Mouse (Mus musculus) adrenal gland, adult (tissue): ENCODE data around the gene Pde4d.

Source experiments
- DNase-seq, 2 experiments: peaks; one replicate each; pipeline ENCODE4 v3.0.0; 2022 to 2023; ENCODE audit warnings: low spot score in 1 of 2; ENCODE audit not compliant: inconsistent age in 2 of 2

Pde4d gene

DNA sequence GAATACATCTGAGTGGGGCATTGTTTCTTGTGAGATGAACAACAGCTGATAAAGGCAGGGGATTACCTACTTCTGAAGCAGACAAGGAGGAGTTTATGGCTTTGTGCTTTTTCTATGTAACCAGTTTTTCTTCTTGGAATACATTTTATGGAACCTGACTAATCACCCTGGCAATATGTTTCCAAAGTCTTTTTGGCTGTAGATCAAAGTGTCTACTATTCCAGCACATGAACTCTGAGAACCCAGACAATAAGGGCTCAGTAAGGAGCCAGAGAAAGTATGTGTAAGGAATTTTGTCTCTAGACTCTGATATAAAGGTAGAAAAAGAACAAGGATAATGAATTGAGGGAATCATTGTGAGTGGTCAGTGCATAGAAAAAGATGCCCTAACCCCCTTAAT lies 40.1 kb downstream of the Pde4d start:
- DNase-seq, result no peak

DNA sequence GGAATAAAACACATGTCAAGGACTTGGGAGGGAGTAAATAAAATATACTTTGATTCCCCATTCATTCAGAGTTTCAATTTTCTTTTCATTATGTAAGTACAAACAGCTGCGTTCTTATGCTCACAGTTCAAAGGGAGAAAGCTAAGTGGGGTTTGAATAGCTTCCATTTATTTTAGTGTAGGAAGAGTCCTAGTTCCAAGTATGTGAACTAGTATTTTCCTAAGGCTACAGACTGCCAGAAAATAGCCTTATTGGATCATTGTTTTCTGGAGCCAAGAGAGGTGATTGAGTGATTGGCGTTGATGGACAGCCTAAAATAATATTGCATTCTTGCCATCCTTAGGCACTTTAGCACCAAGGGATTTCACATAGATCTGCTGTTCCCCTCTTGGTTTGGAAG lies 41.1 kb downstream of the Pde4d start:
- no peak for DNase-seq

DNA sequence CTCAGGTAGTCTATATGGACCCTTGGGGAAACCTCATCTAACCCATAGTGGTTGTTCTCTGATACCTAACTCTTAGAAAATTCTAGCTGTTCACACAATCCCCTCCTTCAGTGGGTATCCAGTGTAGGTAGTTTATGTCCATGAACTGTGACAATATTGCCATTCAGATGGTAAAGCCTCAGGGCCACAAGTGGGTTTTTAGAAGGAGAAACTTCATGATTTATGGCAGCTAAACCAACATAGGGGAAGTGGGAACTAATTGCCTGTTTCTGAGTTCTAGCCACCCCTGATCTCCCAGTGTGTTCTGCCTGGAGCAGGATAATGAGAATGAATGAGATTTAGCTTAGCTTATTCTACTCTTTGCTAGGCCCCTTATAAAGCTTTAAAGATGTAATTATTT lies 43.1 kb downstream of the Pde4d start:
- no peak for DNase-seq

DNA sequence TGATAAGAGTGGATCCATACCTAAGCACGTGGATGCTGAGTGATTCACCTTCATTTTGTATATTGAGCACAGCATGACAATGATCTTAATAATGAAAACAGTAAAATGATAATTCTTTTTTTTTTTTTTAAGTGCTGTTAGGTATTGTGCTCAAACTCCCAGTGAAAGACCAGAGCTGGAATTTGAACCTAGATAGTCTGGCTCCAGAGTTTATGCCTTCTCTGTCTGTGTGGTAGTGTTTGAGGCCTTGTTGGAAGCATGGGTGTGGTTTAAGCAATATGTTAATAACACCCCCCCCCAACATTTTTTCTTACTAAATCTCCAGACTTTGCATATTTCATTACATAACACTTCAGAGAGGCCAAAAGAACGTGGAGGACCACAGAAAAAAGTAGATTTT lies 44.6 kb downstream of the Pde4d start:
- DNase-seq, result no peak

DNA sequence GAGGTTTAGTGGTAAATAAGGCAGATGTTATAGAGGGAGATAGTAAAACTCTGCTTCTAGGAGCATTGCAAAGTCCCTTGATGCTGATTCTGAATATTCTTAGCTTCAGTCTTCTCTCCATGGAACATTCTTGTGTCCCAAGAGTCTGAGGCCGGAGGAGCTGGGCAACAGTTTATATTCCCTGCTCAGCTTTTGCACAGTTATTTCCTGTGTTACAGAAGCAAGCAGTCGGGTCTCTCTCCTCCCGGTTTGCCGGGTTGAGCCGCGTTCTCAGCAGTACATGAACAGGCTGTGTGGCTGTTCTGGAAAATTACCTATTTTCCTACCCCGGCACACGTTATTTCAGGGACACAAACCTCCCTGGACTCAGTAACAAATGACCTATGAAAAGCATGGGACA lies 48.0 kb downstream of the Pde4d start:
- DNase-seq, result no peak

DNA sequence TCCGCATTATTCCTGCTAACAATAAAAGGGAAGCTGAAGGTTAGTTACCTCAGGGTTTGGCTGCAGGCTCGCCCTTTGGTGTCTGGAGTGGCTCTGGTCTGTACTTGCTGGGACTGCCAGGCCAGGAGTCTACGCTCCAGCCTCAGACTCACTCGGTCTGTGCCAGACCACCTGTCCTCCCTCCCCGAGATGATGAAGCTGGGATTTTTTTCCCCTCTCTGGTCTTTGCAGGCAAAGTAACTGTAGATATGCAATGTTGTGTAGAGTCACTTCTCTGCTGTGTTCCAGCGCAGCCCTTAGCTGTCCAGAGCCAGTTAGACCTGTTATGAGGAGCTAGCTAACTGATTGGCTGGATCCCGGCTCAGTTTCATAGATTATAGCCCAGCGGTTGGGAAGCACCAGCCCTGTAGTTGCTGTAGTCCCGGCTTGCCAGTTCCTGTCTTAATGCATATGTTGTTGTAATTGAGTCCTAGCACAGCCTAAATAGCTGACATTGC lies 48.5 kb downstream of the Pde4d start:
- DNase-seq, result no peak

DNA sequence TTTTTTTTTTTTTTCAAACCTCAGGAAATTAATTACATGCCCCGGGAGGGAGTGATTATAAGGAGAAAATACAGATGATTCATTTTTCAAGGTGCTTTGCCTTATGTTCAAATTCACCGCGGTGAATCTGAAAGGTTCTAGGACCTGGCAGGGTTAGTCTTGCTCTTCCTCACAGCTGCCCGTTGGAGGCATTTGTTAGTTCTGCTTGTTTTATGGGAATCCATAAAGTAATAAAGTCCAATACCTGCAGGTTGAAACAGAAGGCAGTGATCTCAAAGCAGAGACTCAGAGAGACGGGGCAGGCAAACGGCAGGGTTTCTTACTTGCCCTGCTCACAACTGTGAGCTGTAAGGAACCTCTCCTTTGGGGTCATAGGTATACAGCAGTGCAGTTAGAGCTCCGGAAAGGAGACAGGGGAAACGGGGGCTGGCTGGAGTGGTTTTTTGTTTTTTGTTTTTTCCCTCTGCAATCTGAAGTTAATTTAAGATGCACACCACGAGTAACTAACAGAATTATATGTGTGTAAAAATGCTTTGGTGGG lies 49.1 kb downstream of the Pde4d start:
- DNase-seq, result no peak

DNA sequence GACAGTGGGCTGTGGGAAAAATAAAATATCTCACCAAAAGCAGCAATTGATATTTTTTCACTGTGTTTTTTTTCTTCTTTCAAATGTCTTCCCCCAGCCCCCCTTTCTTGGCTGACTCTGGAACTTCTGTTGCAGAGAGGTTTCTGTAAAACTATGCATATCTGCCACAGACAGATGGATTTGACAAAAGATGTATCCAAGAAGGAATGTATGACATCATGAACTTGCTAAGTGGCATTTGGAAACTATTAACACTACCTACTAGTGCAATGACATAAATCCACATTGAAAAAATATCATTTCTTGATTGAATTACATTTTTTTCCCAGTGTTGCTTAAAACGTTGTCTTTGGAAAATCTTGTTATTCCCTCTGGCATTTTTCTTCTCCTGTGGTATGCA lies 51.6 kb downstream of the Pde4d start:
- DNase-seq, result no peak

DNA sequence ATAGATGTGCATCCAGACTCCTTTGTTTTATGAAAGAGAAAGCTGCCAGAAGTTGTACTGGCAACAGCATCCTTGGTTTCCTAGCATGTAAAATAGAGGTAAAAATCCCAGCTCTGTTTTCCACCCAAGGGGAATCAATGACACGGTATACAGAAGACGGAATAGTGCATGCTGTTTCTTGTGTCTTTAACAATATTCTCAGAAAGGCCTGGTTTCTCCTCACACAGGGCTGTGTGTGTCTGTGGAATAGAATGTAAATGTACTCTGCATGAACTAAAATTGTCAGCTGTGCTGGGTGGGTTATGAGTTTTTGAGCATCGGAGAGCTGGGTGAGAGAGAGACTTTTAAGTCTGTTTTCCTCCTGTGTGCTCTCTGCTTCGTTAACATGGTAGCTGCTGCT lies 74.8 kb downstream of the Pde4d start:
- DNase-seq, result no peak

DNA sequence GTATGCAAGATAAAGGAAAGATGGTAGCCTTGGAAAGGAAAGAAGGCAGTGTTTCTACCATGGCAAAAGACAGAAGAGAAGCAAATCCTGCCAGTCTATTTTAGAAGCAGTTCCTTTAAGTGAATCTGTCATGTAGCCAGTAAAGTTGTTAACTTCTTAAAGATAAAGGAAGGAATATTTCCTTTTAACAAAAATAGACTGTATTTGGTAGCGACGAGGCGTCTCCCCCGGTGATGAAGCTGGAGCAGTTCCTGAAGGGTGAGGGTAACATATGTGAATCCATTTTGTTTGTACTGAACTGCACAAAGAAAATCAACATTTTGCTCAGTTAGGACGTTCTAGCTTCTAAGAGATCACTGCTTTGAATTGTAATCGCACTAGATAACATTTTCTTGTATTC lies 75.2 kb downstream of the Pde4d start:
- no peak for DNase-seq

DNA sequence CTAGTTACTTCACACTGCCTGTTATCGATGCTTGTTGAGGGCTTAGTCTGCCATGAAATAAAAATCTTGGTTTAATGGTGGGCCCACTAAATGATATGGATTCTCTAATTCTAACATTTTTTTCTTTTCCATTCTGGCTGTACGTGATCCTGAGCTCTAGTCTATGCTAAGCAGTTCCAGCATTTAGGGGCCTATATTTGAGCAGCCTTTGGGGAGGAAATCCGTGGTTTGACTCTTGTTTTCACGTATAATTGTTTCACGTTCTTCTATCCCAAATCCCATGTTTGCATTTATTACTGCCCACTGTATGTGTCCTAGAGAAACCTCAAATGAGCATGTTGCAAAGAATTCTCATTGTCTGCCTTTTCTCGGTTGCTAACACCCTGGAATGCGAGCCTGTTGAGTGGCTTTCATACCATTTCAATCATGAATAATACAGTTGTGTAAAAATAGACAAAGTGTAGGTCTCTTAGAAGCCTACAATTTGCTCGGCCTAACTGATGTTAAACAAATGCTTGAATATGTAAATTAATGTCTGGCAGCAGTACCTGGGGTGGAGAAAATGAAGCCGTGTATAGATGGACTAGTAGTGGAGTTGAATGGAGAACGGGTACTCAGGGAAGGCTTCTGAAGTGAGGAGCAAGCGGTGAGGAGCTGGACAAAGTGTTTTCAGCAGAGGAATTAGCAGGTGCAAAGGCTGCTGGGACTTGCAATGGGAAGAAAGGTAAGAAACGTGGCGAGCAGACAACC lies 76.7 kb downstream of the Pde4d start:
- no peak for DNase-seq

DNA sequence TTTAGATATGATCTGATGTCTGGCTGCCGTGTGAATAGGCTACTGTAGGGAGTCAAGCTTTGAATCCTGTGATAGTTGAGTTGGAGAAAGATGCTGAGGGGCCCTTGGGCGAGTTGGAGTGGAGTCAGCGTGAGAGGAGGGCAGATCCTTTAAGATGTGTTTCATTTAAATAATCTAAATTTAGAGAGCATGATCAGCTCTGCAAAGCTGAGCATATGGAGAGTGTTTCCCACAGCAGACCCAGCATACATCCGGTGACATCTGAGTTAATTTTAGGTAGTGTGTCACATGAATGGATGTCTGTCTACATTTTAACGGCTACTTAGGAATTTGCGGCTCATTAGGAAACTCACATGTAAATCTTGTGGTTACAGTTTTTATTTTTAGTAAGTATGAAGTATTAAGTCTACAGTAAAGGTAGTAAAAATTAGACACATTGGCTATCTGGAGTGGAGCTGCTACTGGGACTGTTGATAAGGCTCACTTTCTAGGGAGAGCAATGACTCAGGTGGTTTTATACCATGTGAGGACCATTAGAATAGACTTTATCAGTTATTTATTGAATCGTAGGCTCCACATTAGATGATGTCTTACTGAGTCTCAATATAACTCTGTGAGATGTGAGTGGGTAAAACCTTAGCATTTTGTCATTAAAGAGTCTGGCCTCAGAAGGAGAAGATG lies 77.5 kb downstream of the Pde4d start:
- no peak for DNase-seq

DNA sequence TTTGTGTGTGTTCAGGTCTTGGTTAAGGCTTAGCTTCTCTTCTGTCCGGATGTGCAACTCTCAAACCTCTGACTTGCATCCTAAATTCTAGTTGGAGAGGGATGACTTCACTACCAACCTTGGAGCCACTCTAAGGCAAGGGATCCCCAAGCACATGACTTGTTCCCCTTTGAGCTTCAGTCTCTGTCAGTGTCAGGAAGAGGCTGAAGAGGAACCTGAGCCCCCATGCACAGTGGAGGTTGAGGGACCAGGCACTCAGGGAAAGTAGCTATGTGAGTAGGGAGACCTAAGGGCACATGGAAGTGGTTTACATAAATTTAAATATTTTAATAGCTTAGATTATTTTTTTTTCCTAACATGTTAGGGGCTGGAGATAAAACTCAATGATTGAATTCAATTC lies 78.6 kb downstream of the Pde4d start:
- DNase-seq, result no peak

DNA sequence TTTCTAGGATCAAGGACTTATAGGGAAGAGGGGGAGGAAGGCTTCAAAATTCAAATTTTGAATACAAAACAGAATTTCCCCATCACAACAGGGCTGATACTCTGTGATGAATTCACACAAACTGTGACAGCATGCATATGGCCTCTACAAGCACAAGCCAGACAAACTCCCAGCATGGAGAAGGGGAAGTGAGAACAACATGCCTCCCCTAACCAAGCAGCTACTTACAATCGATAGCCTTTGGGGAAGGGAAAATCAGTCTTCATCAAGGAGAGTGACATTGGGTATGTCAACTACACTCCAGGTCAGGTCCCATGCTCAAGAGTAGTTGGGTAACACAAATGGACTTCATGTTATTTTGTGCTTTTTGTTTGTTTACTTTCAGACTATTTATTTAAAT lies 83.1 kb downstream of the Pde4d start:
- DNase-seq, result no peak

DNA sequence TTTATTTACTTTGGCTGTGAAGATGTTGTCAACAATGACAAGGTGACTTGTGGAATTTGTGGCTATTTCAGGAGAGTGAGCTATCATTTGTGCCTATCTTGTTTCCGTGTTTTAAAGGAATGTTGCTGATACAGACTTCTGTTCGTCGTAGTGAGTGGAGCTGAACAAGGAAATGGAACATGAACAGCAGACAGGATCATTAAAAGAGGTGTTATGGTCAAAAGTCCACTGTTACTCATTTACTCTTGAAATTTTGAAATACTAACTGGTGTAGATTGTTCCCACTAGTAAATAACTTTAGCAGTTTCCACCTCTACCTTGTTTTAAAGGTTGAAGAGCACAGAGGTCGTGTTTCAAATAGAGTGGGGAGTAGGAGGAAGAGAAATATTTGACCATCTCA lies 86.7 kb downstream of the Pde4d start:
- no peak for DNase-seq

DNA sequence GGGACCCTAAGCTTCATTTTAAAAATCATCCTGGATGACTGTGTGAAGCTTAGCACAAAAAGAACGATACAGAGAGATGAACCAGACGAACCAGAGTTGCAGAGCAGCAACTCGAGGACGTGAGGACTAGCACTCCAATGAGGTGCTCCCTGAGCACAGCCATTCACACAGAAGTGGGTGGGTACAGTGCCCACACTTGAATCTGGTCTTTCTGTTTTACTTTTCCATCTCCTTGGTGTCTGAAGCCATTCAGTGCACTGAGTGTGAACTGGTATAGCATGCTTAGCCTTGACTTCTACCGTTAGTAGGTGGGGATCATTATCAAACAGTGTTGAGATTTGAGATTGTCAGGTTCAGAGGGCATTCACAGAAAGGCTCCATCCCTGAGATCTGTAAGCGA lies 87.2 kb downstream of the Pde4d start:
- DNase-seq, result no peak

DNA sequence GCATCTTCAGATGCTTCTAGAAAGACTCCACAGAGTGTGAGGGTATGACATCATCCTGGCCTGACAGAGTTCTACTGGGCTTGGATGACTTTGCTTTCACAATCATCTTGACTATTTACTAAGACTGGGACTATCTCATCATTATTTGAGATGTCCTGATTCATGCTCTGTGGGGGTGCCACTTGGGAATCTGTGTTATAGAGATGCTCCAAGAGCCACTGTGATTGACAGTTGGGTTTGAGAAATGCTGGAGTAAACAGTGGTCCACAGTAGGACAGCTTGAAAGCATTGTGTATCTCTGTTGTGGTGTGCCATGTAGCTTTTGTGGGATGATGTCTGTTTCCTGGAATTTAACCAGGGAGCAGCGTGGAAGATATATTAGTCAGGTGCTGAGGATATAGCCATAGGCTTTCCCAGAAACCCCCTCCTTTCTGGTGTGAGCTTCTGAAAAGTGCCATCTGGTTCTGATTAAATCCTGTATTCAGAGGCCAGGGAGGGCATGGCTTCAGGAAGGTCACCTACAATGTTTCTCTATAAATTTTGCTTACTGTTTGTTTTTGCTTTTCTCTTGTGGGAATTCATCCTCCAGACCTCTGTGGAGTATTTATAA lies 89.1 kb downstream of the Pde4d start:
- DNase-seq, result no peak

DNA sequence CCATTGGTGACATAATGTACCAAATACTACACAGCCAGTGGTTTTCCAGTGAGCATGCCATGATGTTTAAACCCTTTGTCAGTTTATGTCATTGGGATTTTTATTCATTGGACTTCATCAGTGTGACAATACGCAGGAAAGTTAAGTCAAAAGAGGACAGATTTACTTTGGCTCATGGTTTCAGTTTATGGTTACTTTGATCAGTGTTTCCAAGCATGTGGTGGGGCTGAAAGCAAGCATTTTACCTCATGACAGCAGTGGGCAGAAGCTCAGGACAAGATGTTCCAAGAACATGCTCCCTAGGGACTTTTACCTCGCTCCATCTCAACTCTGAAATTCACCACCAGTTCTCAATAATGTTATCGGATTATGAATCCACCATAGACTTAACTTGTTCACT lies 91.7 kb downstream of the Pde4d start:
- no peak for DNase-seq

DNA sequence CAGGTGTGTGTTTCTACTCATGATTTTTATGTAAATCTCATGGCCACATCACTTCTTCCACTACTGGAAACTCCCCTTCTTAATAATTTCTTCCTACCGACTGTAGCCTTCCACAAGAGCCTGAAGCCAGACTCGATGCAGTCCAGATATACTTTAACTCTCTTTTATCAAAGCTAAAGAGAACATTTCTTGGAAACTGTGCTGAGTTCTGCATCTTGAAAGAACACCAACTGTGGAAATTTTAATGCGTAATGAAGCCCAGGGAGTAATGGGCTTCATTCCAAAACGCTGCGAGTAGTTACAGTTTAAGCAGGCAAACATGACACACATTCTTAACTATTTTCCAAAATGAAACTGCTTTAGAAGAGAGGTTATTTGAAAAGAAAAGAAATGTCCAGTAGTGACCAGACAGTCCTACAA lies 92.6 kb downstream of the Pde4d start:
- no peak for DNase-seq

DNA sequence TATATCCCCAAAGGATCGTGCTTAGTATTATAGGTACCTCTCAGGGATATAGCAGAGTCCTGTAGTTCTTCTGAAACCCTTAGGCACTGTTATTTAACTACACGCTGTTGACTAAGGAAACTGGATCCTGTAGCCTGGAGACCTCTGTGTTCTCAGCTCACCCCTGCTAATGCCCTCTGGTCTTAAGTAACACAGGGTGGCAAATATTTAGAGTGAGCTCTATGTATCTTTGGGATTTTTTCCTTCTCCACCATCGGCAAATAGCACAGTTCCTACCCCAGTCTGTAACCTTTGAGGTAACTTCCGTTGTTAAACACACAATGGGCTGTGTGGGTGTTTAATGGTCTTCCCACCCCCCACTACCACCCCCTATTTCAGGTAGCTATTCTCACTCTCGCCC lies 102.5 kb downstream of the Pde4d start:
- DNase-seq, result no peak

DNA sequence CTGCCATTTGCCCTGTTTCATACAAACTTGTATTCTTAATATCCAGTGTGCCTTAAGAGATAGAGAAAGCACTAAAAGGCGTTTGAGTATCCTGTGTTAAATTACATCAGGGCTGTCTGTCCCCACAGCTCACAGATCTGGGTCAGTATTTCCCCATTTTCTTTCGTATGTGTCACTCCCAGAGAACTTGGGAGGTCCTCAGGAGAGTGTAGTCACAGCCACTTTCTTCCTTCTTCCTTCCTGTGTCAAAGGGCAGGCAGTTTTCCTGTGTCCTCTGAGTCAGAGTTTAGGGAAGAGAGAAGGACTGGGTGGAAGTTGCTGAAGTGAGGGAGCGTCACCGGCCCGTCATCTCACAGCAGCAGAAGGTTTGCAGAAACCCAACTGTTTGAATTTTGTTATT lies 103.2 kb downstream of the Pde4d start:
- DNase-seq, result no peak

DNA sequence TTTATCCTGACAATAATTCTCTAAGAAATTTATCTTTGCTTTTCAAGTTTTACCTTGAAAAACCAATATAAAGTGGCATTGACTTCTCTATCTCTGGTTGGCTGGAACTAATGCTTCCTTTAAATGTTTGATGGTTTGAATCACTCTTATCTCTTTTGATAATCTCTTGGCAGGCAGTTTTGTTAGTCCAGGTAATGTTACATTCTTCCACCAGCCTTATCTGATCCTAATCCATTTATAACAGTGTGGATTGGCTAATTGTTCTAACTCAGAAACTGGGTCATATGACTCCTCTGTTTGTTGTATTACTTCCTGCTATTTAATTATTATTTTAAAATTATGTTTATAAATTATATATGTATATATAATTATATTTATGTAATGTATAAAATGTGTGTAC lies 105.2 kb downstream of the Pde4d start:
- DNase-seq, result no peak
